Mouse (Mus musculus) mouse trophoblast stem cell (cell line): ENCODE results near the gene Dpep1.
"Not testable (repeated sequence)": the region's sequence is repeated elsewhere in the genome, so short reads cannot be mapped to it uniquely, and the experiment has no call there.

Source experiments
- in situ Hi-C, 2 experiments: fragments of 300-500 bp; cut with MseI, MboI; formaldehyde crosslinking; loops; 2 replicates in 1 of 2; 3 replicates in 1 of 2; pipeline ENCODE4 v1.15.1; 2025

The Dpep1 gene

DNA sequence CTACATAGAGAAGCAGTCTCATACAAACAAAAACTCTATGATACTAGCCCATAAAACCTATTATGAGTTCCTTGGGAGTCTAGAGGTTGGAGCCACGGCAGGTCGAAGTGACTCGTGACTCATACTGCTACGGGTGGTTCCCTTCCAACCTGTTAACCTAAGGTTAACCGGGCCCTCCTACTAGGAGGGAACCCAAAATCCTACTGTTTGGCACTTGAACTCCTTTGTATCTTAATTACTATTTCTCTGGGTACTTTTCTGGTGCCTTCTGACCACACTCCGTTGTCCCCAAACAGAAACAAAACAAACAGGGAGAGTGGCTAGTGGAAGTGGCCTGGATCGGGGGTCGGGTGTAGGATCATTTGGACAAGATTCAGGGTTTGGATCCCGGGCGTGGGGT lies 25.8 kb downstream of the Dpep1 start:
- in situ Hi-C loops: loop anchor here in 1 of 2 experiments (25.0 kb wide), 1 partner anchor 100 kb away; the partner anchor contains the start of genes Cpne7 and Rpl13

DNA sequence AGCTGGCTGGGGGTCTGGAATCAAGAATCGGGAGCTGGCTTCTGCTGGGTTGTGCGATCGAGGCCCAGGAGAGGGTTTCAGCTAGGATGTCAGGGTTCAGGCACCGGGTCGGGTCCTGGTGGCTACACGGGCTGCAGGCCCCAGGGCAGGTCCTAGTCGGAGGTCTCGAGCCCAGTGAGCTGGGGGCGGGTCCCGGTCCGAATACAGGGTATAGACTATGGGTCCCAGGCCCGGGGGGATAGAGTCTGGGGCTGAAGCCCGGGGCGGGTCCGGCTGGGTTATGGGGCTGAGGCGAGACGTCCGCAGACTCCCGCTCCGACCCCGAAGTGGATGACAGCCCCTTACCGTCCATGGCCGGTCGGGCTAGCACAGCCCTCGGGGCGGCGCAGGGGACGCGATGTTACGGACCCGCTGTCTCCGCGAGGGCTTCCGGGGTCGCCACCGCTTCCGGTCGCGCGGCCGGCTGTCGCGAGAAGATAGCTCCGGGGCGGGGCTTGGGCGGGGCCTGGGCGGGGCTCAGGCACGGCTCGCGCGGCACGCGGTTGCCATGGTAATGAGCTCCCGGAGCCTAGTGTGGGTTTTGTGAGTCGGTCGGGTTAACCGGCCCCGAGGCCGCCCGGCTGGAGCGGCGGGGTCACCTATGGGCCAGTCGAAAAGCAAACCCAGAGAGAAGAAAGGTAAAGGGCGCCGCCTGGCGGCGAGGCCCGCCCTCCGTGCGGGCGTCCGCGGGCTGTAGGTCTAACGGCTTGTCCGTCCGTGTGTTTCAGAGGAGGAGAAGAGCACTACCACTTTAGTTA lies 26.5 kb downstream of the Dpep1 start, which contains the start of the genes Chmp1a and Spata33:
TSS of gene Chmp1a (minus strand) at position 443 of the 797 bp plus-strand sequence.
TSS of gene Spata33 (plus strand) at position 512 of the 797 bp plus-strand sequence.
- in situ Hi-C loops: loop anchor here in 1 of 2 experiments (25.0 kb wide), 1 partner anchor 100 kb away; the partner anchor contains the start of genes Cpne7 and Rpl13

DNA sequence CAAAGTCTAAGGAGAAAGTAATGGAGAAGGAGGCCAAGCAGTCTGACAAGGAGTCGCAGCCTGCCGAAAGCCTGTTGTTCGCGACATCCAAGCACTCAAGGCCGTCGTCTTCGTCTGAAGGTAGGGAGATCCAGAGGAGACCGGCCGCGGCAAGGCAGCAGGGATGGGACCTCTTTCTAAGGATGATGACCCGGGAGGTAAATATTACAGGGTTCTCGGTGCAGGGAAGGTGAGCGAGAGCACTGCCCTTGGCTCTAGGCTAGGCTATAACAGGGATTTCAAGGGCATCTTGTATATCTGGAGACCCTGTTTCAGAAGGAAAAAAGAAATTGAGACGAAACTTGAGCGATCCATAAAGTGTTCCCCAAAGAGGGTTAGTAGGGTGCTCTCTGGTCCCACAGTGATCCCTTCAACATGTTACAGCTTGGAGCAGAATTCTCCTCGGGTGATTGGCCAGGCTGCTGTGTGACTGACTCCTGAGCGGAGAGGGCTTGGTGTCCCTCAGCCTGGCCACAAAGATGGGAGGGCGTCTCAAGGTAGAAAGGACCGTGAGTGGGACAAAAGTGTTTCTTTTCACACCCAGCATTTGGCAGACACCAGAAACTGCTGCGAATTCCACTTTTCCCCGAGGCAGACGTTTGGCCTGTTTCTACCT lies 27.2 kb downstream of the Dpep1 start:
- in situ Hi-C loops: loop anchor here in 1 of 2 experiments (25.0 kb wide), 1 partner anchor 101 kb away; the partner anchor contains the start of genes Cpne7 and Rpl13

DNA sequence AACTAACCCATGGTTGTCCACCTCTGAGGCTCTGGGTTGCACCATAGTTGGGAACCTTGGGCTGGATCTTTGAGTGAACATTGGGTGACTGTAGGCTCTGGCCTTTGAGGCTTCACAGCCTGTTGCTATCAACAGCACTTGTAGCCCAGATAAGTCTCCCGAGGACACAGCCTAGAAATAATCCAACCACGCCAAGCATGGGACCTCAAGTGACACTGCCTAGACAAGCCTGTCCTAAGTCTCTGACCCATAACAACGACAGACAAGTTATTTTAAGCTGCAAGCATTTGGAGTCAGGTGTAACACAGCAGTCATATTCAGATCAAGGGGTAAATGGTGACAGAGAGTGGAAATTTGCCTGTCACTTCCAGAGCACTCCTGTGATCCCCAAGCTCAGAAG lies 29.4 kb downstream of the Dpep1 start:
- in situ Hi-C loops: loop anchor here in 1 of 2 experiments (25.0 kb wide), 1 partner anchor 103 kb away; the partner anchor contains the start of genes Cpne7 and Rpl13

DNA sequence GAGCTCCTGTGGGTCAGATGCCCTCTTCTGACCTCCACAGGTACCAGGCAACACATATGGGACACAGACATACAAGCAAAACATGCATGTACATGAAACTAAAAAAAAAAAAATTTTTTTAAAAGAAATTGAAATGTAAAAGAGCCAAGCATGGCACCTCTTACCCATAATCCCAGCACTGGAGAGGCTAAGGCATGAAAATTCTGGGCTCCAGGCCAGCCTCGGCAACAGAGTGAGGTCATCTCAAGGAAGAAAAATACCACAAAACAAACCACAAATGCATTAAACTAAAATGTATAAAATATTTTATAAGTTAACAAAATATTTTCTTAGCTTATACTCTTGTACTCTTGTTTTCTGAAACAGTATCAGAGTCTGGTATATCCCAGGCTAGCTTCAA lies 34.9 kb downstream of the Dpep1 start:
- in situ Hi-C loops: loop anchor here in 1 of 2 experiments (25.0 kb wide), 1 partner anchor 109 kb away; the partner anchor contains the start of genes Cpne7 and Rpl13

DNA sequence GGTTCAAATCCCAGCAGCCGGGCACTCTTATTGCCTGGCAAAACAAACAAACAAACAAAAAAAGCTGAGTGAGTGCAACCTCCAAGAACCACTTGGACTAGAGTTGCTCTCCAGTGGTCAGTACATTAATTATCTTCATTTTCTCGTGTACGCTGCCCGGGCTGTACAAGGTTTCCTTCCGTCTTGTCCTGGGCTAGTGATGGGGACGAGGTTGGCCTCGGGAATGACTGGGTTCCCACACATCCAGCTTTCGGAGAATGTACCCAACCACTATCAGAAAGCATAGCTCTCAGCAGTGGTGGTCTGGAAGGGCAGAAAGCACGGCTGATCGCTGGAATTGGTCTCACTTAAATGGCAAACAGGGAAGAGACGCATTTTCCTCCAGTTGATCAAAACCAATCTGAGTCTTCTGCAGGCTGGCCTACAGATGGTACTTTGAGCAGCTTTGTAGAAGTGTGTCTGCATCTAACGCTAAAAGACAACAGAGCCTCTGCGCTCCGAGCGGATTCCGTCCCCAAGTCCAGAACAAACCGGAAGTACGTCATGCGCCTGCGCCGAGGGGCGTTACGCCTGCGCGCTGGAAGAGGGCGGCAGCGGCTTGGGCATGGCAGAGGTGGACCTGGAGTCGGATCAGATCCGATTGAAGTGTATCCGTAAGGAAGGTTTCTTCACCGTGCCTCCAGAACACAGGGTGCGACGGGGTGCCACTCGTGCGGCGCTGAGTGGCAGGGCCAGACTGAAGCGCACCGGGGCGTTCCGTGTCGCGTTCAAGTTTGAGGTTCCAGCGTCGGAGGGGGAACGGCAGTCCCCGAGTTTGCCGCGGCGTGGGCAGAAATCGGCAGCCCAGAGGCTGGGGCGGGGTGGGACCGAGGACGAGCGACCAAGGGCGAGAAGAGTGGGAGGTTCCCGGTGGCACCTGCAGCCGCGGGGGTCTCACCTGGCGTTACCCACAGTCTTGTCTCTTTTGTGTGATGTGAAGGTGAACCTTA lies 38.5 kb downstream of the Dpep1 start, which contains the start of gene Cdk10:
TSS of gene Cdk10 (plus strand) at position 565 of the 989 bp plus-strand sequence.
- in situ Hi-C loops: loop anchor here in 1 of 2 experiments (25.0 kb wide), 1 partner anchor 112 kb away; the partner anchor contains the start of genes Cpne7 and Rpl13

DNA sequence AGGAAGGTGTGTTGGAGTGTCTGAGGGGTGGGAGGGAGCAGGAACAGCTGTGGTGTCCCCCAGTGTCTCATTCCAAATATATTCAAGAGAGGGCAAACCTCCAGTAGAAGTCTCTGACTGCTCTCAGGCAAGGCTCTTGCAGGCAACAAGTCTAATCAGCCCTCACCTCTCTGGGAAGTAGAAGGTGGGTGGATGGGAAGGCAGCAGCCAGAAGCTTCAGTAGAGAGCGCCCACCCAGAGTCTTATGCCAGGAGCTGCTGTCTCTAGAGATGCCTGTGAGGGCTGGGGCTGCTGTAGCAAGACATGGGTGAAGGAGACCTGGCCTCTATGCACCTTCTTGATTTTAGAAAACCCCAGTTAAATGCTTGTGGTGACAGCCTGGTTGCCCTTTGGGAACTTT lies 42.4 kb downstream of the Dpep1 start:
- in situ Hi-C loops: no loop called here

DNA sequence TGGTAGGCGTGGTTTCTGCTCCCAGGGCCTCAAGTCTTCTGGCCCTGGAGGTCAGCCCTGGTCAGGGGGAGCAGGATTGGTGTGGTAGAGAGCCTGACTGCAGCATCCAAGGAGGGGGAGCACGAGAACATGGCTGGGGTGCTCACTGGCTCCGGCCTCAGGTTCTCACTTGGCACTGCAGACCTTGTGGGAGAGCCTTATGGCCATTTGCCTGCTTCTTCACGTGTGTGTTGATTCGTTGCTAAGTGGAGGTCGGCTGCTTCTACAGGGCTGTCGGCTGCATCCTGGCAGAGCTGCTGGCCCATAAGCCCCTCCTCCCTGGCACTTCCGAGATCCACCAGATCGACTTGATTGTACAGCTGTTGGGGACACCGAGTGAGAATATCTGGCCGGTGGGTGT lies 44.3 kb downstream of the Dpep1 start:
- in situ Hi-C loops: not testable (repeated sequence)

DNA sequence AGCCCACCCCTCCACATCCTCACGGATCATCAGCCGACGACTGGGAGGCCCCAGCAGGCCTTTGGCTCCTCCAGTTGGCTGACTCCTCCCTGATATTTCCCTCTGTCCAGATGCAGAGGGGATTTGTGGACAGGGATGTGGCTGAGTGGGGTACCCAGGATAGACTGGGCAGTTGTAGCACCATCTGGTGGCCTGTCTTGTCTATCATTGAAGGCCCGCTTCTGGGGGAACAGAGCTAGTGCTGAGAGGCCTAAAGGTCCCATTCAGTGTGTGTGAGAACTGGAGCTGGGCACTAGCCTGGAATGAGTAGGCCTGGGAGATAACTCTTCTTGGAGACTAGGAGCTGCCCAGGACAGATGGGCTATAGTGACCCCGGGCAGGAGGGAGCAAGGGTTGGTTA lies 45.7 kb downstream of the Dpep1 start:
- in situ Hi-C loops: no loop called here

DNA sequence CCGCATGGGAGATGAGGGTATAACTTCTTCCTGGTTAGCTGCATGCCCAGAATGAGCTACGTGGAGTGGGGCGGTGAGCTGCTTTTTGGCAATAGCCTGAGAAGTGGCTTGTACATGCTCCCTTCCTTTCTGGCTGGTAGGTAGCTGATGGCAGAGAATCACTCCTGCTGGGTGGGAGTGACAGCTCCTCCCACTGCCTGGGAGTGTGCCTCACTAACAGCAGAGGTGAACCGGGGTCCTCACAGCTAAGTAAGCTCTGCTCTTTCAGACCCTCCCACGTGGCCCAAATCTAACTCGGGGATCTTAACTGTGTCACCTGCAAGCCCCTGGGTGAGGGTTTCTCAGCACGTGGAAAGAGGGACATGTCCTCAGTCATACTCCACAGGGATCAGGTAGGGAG lies 46.5 kb downstream of the Dpep1 start:
- in situ Hi-C loops: no loop called here

DNA sequence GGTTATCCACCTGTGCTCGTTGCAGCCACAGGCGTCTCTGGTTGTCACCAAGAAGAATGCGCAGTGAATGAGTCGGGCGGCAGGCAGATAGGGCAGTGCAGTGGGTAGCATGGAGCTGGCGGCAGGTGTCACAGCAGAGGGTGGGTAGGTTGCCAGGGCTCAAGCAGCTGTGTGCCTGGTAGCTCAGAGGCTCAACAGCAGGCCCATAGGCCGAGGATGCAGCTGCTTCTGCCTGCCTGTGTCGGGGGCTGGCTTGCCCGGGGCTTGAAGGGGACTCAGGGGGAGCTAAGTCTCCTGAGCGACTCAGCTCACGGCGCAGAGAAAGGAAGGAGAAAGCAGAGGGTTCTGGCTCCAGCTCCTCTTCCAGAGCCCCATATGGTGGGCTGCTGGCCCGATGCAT lies 47.3 kb downstream of the Dpep1 start:
- in situ Hi-C loops: no loop called here

DNA sequence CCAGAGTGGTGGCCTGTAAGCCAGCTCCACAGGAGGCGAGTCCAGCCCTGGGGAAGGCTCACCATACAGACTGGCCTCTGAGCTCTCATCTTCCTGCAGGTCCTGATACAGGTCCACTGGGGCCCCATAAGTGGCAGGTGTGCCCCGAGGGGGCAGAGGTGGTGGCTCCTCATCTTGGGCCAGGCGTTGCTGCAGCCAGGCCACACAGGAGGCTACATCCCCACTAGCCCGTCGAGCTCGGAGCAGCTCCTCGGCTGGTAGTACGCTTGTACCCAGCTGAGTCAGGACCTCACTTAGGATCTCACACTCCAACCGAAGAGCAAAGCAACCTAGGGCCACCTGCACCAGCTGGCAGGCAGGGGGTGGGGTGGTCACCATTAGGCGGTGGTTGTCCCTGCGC lies 47.7 kb downstream of the Dpep1 start:
- in situ Hi-C loops: no loop called here

DNA sequence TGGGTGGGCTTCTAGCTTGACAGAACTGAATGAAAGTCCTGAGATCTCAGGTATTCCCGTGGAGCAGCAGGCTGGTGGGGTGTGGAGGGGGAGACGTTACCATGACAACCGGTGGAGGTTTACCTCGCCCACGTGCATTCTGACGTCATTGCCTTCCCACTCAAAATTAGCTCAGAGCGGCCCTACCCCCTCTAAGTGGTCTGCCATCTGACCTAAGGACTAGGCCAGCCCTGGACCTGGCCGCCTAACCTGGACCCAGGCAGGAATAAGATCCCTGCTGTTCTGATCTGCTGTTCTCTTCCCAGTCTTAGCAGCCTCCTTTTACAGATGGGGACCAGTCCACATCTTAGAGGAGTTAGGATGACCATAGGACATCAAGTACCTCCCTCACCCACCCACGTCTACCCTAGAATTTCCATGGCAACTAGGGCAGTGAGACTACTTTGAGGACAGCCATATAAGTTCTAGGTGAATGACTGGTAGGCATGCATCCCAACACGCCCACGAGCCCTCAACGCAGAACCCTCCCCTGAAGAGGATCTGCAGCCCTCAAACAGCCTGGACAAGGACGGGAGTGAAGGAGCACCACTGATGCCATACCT lies 49.0 kb downstream of the Dpep1 start:
- in situ Hi-C loops: no loop called here

DNA sequence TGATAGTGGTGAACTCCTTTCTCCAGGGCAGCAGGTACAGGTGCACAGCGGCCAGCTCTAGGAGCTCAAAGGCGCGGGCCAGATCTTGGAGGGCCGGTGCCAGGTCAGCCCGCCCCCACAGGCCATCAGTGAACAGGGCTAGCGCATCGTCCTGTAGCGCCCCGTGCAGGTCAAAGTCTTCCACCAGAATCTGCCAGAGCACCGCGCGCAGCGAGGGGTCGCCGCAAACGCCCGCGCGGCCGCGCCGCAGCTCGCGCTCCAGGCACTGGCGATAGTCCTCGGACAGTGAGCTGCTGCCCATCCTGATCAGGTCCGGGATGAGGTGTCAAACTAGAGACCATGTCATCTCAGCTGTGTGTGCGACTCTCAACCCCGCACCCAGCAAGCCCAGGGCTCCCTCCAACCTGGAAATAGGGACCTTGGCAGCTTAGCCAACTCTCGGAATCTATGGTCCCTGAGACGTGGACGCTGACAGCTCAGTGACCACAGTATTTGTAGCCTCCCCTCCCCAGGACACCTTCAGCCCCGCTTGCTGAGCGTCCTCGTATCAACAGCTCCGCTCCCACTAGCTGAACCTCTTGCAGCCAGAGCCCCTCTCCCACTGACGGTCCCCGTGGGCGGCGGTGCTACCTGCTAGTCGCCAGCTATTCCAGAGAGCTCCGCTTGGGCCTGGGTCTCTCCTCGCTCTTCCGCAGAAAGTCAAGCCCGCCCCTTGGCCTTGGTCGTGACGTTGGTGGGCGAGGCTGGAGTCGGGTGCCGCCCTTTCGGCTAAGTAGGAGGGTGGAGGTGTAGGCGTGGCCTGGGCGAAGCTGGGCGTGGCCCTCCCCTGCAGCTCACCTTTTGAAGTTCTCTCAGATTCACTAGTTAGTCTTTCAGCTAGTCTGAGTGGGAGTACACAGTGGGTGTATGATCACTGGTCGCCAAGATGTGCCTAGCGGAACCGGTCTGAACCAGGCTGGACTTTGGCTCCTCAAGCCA lies 49.8 kb downstream of the Dpep1 start, which contains the start of gene Spata2l:
TSS of gene Spata2l (minus strand) at position 714 of the 978 bp plus-strand sequence.
- in situ Hi-C loops: no loop called here

DNA sequence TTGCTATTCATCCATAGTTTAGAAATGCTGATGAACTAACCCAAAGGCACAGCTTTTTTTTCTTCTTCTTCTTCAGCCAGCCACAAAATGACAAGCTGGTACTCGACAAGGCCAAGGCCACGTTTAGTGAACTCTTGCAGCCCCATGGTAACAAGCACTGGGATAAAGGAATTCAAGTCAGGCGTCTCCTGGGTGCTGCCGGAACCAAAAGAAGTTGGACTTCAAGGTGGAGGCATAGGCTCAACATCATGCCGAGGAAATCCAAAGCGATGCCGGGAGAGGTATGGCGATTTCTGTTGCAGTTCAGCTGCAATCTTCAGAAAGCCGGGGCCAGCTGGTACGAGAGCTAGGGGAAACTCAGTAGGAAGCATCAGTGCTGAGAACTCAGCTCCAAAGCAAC lies 53.4 kb downstream of the Dpep1 start:
- in situ Hi-C loops: no loop called here

DNA sequence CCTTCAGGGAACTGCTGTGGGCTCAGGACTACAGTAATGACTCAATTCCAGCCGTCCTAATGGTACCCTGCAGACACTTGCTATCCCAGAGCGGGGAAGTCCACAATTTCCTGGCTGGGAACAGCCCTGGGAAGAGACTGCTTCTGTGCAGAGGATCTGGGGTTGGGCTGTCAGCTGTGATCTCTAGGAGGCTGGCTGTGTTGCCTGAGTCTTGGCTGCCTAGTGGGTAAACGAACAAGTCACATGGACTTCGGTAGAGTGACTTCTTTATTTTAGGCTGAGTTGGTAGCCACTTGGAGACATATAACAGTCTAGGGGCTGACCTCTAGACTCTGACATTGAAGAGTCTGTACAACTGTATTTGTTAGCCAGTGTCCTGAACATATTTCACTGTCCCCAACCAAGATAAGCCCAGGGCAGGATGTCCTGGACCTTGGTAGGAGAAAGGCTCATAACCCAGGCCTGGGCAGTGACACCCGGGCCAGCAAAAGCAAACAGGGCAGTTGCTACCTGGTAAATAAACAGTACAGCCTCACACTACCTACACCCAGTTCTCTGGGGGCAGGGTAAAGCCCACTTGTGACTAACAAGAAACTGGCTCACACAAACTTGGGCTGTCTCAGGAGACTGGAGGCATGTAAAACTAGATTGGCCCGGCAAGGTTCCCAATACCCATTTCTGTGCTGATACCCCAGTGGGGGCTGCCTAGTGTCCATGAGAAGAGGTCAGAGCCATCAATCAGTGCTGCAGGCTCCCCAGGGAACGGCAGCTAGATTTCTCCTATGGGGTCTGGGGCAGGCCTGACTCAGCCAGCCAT lies 56.3 kb downstream of the Dpep1 start:
- in situ Hi-C loops: no loop called here

DNA sequence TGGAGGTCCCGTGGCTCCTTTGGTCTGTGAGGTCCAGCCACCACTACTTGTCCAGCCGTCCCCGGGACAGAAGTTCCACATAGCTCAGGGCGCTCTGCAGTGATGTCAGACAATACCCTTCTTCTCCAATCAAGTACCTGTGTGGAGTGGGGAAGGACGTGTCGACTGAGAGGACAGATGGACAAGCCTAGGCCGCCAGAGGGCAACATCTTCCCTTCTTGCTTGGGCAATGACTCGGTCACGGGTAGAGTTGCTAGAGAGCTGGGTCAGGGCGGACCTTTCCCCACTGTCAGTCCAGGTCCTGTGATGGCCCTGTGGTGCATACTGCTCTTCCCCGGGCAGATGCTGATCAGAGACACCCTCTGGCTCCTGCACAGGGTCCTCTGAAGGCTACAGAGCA lies 57.0 kb downstream of the Dpep1 start:
- in situ Hi-C loops: no loop called here

DNA sequence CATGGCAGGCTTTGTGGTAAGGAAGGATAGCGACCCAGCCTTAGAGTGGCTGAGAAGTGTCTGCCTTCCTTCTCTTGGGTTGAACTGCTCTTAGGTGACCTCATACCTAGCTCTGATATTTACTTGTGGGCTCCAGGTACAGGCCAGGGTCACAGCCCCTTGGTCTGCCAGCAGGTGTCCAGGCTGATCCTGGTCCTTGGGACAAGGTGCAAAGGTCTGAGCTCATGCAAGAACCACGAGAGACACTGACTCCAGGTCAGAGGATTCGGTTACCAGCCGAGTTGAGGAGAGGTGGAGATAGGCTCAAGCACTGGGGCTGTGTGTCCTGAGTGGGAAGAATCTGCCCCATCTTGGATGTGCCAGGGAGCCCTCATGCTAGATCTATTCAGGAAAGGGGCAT lies 58.3 kb downstream of the Dpep1 start:
- in situ Hi-C loops: no loop called here
